Mouse (Mus musculus): ENCODE measurements around the gene Prkaa2. TPM values are rescaled to one million over a fixed set of nuclear protein-coding genes. Genes with fewer than 3 reads are reported as not detected.

The Prkaa2 gene
- 6.3 and 7.2 TPM in 2 replicates for polyA plus RNA-seq (2015; fragmentation: Nextera tagmentation; extraction: Ambion mirVana)

- Histone ChIP-seq H3K4me2 (ENCODE audit: low read depth, low read length) (peak within 1 kb of the TSS; percentile 95), H3K27me3 (replicated peaks; ENCODE audit: control insufficient read depth, insufficient read depth, low read length) (no peaks in the 10 kb centered on the region), H3K4me3 (ENCODE audit: low read length) (peak within 1 kb of the TSS; percentile 72), H3K36me3 (ENCODE audit: control insufficient read depth, insufficient read depth, low read length) (no peaks in the 10 kb centered on the region), H3K27ac (ENCODE audit: low read length) (peak within 1 kb of the TSS; percentile 25; the same call in 1 of the 2 replicates), H3K9me3 (ENCODE audit: control insufficient read depth, low read length) (no peaks in the 10 kb centered on the region), H3K9ac (ENCODE audit: low read depth, low read length) (peak within 1 kb of the TSS; percentile 83), H3K4me1 (ENCODE audit: control insufficient read depth, insufficient read depth, low read length) (peaks cover 8% of the 10 kb centered on the region)
- peak; percentile 92 for ATAC-seq
- WGBS: 1% methylated on average over 77 of the region's 80 CpGs
These were observed at the start of gene Prkaa2 for GRCm38 (mm10) chr4:105109199-105109989. Gene Prkaa2, minus strand, starts transcription at chr4:105109890.

- no peak for ATAC-seq
- peaks cover 9% of the 10 kb centered on the region for H3K4me1 ChIP-seq (ENCODE audit: control insufficient read depth, insufficient read depth, low read length)
- no peaks in the 10 kb centered on the region for H3K36me3 ChIP-seq (ENCODE audit: control insufficient read depth, insufficient read depth, low read length)
- H3K27me3 ChIP-seq (replicated peaks; ENCODE audit: control insufficient read depth, insufficient read depth, low read length): no peaks in the 10 kb centered on the region
- WGBS: 34% methylated on average over 6 of the region's 6 CpGs
- H3K9ac ChIP-seq (ENCODE audit: low read depth, low read length): peak overlapping the region; percentile 92
- no peaks in the 10 kb centered on the region for H3K9me3 ChIP-seq (ENCODE audit: control insufficient read depth, low read length)
- no peak overlapping the region for H3K27ac ChIP-seq (ENCODE audit: low read length)
- H3K4me2 ChIP-seq (ENCODE audit: low read depth, low read length): peak overlapping the region; percentile 74
- H3K4me3 ChIP-seq (ENCODE audit: low read length): peak overlapping the region; percentile 97
These were observed 49.8 kb upstream of the Prkaa2 start for GRCm38 (mm10) chr4:105159531-105159870.

GRCm38 (mm10) chr4:105158651-105159530, 49.2 kb upstream of the Prkaa2 start:
- 8% methylated on average over 18 of the region's 18 CpGs for WGBS
- Histone ChIP-seq H3K4me3 (ENCODE audit: low read length) (peak overlapping the region; percentile 97), H3K9me3 (ENCODE audit: control insufficient read depth, low read length) (no peaks in the 10 kb centered on the region), H3K9ac (ENCODE audit: low read depth, low read length) (peak overlapping the region; percentile 92), H3K27ac (ENCODE audit: low read length) (peak overlapping the region; percentile 97), H3K4me2 (ENCODE audit: low read depth, low read length) (peak overlapping the region; percentile 74), H3K4me1 (ENCODE audit: control insufficient read depth, insufficient read depth, low read length) (peaks cover 9% of the 10 kb centered on the region), H3K27me3 (replicated peaks; ENCODE audit: control insufficient read depth, insufficient read depth, low read length) (no peaks in the 10 kb centered on the region), H3K36me3 (ENCODE audit: control insufficient read depth, insufficient read depth, low read length) (no peaks in the 10 kb centered on the region)
- ATAC-seq: no peak

GRCm38 (mm10) chr4:105158169-105158555, 48.5 kb upstream of the Prkaa2 start:
- H3K27me3 ChIP-seq (replicated peaks; ENCODE audit: control insufficient read depth, insufficient read depth, low read length): no peaks in the 10 kb centered on the region
- ATAC-seq: peak; percentile 80
- no peaks in the 10 kb centered on the region for H3K9me3 ChIP-seq (ENCODE audit: control insufficient read depth, low read length)
- peak overlapping the region; percentile 74 for H3K4me2 ChIP-seq (ENCODE audit: low read depth, low read length)
- H3K4me3 ChIP-seq (ENCODE audit: low read length): peak overlapping the region; percentile 97
- H3K36me3 ChIP-seq (ENCODE audit: control insufficient read depth, insufficient read depth, low read length): no peaks in the 10 kb centered on the region
- H3K4me1 ChIP-seq (ENCODE audit: control insufficient read depth, insufficient read depth, low read length): peaks cover 9% of the 10 kb centered on the region
- peak overlapping the region; percentile 92 for H3K9ac ChIP-seq (ENCODE audit: low read depth, low read length)
- WGBS: under 1% methylated on average over 26 of the region's 26 CpGs
- H3K27ac ChIP-seq (ENCODE audit: low read length): peak overlapping the region; percentile 97

- no peaks in the 10 kb centered on the region for H3K9me3 ChIP-seq (ENCODE audit: control insufficient read depth, low read length)
- no peaks in the 10 kb centered on the region for H3K27me3 ChIP-seq (replicated peaks; ENCODE audit: control insufficient read depth, insufficient read depth, low read length)
- peak within 1 kb of the TSS; percentile 97 for H3K27ac ChIP-seq (ENCODE audit: low read length)
- H3K4me2 ChIP-seq (ENCODE audit: low read depth, low read length): peak within 1 kb of the TSS; percentile 74
- peak; percentile 91 for ATAC-seq
- no peaks in the 10 kb centered on the region for H3K36me3 ChIP-seq (ENCODE audit: control insufficient read depth, insufficient read depth, low read length)
- under 1% methylated on average over 75 of the region's 77 CpGs for WGBS
- H3K9ac ChIP-seq (ENCODE audit: low read depth, low read length): peak within 1 kb of the TSS; percentile 92
- H3K4me3 ChIP-seq (ENCODE audit: low read length): peak within 1 kb of the TSS; percentile 97
- peaks cover 9% of the 10 kb centered on the region; the same call in 1 of the 2 replicates for H3K4me1 ChIP-seq (ENCODE audit: control insufficient read depth, insufficient read depth, low read length)
These were observed 47.8 kb upstream of the Prkaa2 start, which contains the start of gene Plpp3 for GRCm38 (mm10) chr4:105157276-105158168. Gene Plpp3, plus strand, starts transcription at chr4:105157347.

GRCm38 (mm10) chr4:105156955-105157275, 47.2 kb upstream of the Prkaa2 start:
- Histone ChIP-seq H3K9me3 (ENCODE audit: control insufficient read depth, low read length) (no peaks in the 10 kb centered on the region), H3K27me3 (replicated peaks; ENCODE audit: control insufficient read depth, insufficient read depth, low read length) (no peaks in the 10 kb centered on the region), H3K27ac (ENCODE audit: low read length) (peak overlapping the region; percentile 97), H3K9ac (ENCODE audit: low read depth, low read length) (peak overlapping the region; percentile 92), H3K4me1 (ENCODE audit: control insufficient read depth, insufficient read depth, low read length) (peaks cover 9% of the 10 kb centered on the region; the same call in 1 of the 2 replicates), H3K4me2 (ENCODE audit: low read depth, low read length) (peak overlapping the region; percentile 74), H3K4me3 (ENCODE audit: low read length) (peak overlapping the region; percentile 97), H3K36me3 (ENCODE audit: control insufficient read depth, insufficient read depth, low read length) (no peaks in the 10 kb centered on the region)
- no peak for ATAC-seq
- 2% methylated on average over 4 of the region's 4 CpGs for WGBS

GRCm38 (mm10) chr4:105156281-105156680, 46.6 kb upstream of the Prkaa2 start:
- no peaks in the 10 kb centered on the region for H3K27me3 ChIP-seq (replicated peaks; ENCODE audit: control insufficient read depth, insufficient read depth, low read length)
- no peak overlapping the region for H3K4me2 ChIP-seq (ENCODE audit: low read depth, low read length)
- no peak overlapping the region for H3K4me3 ChIP-seq (ENCODE audit: low read length)
- no peaks in the 10 kb centered on the region for H3K9me3 ChIP-seq (ENCODE audit: control insufficient read depth, low read length)
- 76% methylated on average over 7 of the region's 7 CpGs for WGBS
- no peaks in the 10 kb centered on the region for H3K36me3 ChIP-seq (ENCODE audit: control insufficient read depth, insufficient read depth, low read length)
- H3K9ac ChIP-seq (ENCODE audit: low read depth, low read length): no peak overlapping the region
- H3K4me1 ChIP-seq (ENCODE audit: control insufficient read depth, insufficient read depth, low read length): peaks cover 9% of the 10 kb centered on the region; the same call in 1 of the 2 replicates
- no peak for ATAC-seq
- no peak overlapping the region for H3K27ac ChIP-seq (ENCODE audit: low read length)

GRCm38 (mm10) chr4:105153227-105153626, 43.5 kb upstream of the Prkaa2 start:
- 84% methylated on average over 3 of the region's 3 CpGs for WGBS
- Histone ChIP-seq H3K4me3 (ENCODE audit: low read length) (no peak overlapping the region), H3K27me3 (replicated peaks; ENCODE audit: control insufficient read depth, insufficient read depth, low read length) (no peaks in the 10 kb centered on the region), H3K36me3 (ENCODE audit: control insufficient read depth, insufficient read depth, low read length) (no peaks in the 10 kb centered on the region), H3K4me2 (ENCODE audit: low read depth, low read length) (no peak overlapping the region), H3K27ac (ENCODE audit: low read length) (no peak overlapping the region), H3K4me1 (ENCODE audit: control insufficient read depth, insufficient read depth, low read length) (no peaks in the 10 kb centered on the region), H3K9ac (ENCODE audit: low read depth, low read length) (no peak overlapping the region), H3K9me3 (ENCODE audit: control insufficient read depth, low read length) (no peaks in the 10 kb centered on the region)
- ATAC-seq: no peak

Measured in intestine, embryonic 16.5 days (tissue).